Mouse (Mus musculus) T-cell, adult 2 months (primary cell): Measurements from ENCODE around the gene Smok2b.
"Not testable (repeated sequence)": the region's sequence is repeated elsewhere in the genome, so short reads cannot be mapped to it uniquely, and the experiment has no call there.

Source experiments
- DNase-seq: peaks from one replicate; pipeline ENCODE4 v3.0.0; 2022; ENCODE audit warnings: low spot score

Smok2b gene

DNA sequence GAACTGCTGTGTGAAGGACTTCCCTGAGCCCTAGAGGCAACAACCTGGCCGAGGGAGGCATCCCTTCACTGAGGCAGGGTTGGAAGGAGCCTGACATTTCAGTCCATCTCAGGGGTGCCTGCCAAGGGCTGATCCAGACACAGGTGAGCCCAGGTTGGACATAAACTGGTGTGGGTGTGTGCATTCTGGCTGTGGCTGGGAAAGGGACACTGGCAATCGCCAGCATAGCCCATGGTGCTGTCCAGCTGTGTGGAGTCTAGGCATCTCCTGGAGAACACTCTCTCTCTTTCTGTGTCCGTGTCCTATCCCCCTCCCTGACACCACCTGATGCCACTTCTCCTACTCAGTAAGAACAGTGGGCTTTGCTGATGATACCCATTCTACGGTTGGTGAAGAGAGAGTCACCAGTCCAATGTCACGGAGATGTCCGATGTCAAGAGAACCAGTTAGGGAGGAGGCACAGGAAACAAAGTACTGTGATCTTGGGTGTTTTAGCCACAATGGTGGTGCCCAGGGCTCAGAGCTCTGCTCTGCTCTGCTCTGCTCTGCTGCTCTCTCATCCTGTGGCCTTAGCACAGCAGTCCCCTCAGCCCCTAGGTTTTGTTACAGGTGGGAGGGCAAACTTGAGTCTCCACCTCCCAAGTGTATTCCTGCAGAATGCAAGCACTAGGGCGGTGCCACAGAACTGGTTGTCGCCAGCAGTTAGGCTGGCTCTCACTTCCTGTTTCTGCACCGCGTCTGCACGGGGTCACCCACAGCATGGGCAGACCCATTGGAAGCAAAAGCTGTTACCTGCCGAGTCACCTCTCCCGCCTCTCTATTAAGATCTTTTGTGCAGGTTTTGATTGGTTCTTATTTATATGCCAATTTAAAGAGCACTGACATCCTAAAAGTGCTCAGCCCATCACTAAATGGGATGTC lies 11.0 kb downstream of the Smok2b start:
- not testable (repeated sequence) for DNase-seq

DNA sequence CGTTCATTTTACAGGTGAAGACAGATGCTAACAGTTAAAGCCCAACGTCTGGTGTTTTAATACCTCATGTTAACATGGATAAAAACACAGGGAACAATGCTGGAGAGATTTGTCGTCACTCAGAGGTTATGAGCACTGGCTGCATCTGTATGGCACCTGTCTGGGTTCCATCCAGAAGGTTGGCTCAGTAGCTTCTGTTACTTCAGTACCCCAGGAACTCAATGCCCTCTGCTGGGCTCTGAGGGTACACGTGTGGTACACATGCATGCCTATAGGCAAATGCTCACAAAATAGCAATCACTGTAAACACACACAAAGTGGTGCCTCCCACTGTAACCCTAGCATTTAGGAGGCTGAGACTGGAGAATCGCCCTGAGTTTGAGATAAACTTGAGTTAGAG lies 24.7 kb downstream of the Smok2b start:
- DNase-seq: not testable (repeated sequence)
